Mouse (Mus musculus) myocyte (in vitro differentiated cells): Measurements from ENCODE around the gene Grb10. TPM values are rescaled to one million over a fixed set of nuclear protein-coding genes. Genes with fewer than 3 reads are reported as not detected.
A peak's percentile ranks its signal among the peaks of the same experiment; 100 is the strongest.

Experiments used
- H3K27me3 ChIP-seq: one replicate; pipeline ENCODE4 v1.6.1; 2011; ENCODE audit not compliant: control insufficient read depth, insufficient read depth, insufficient read length
- H3K36me3 ChIP-seq: one replicate; pipeline ENCODE4 v1.6.1; 2011; ENCODE audit not compliant: control insufficient read depth, insufficient read depth
- H3K4me2 ChIP-seq: one replicate; pipeline ENCODE4 v1.6.1; 2011; ENCODE audit warnings: low read depth, control low read depth
- H3K4me3 ChIP-seq: one replicate; pipeline ENCODE4 v1.5.1; 2011; ENCODE audit warnings: mild to moderate bottlenecking, control low read depth, moderate library complexity
- H3K79me2 ChIP-seq: one replicate; pipeline ENCODE4 v1.6.1; 2011; ENCODE audit not compliant: control insufficient read depth, insufficient read depth
- H3ac ChIP-seq: one replicate; pipeline ENCODE4 v1.6.1; 2011; ENCODE audit not compliant: control insufficient read depth, insufficient read length
- CEBPB ChIP-seq: IDR thresholded peaks from 2 replicates; pipeline ENCODE4 v1.6.1; 2011; ENCODE audit warnings: mild to moderate bottlenecking, moderate library complexity; ENCODE audit not compliant: poor library complexity, insufficient read depth, severe bottlenecking
- E2F4 ChIP-seq: IDR thresholded peaks from one replicate; pipeline ENCODE4 v1.6.1; 2011; ENCODE audit warnings: mild to moderate bottlenecking, control low read depth, moderate library complexity; ENCODE audit not compliant: insufficient read depth
- MAX ChIP-seq: IDR thresholded peaks from one replicate; pipeline ENCODE4 v1.6.1; 2011; ENCODE audit warnings: low read depth, mild to moderate bottlenecking, control low read depth
- MYOD1 ChIP-seq, 3 experiments: IDR thresholded peaks; one replicate each; pipeline ENCODE4 v1.6.1; 2011; ENCODE audit warnings: control low read depth in 2 of 3, low read depth in 2 of 3, mild to moderate bottlenecking in 2 of 3, moderate library complexity in 1 of 3; ENCODE audit not compliant: insufficient read length in 2 of 3, control insufficient read depth in 1 of 3
- MYOG ChIP-seq, 3 experiments: IDR thresholded peaks; one replicate each; pipeline ENCODE4 v1.6.1; 2011; ENCODE audit warnings: control low read depth in 2 of 3, low read depth in 2 of 3, mild to moderate bottlenecking in 2 of 3; ENCODE audit not compliant: insufficient read length in 2 of 3, control insufficient read depth in 1 of 3, insufficient read depth in 1 of 3
- POLR2A ChIP-seq: IDR thresholded peaks from one replicate; pipeline ENCODE4 v1.6.1; 2011; ENCODE audit warnings: low read depth, mild to moderate bottlenecking, control low read depth, moderate library complexity; ENCODE audit not compliant: insufficient read length
- POLR2AphosphoS2 ChIP-seq: IDR thresholded peaks from one replicate; pipeline ENCODE4 v1.6.1; 2011; ENCODE audit warnings: low read depth, control low read depth; ENCODE audit not compliant: insufficient read length
- REST ChIP-seq: IDR thresholded peaks from one replicate; pipeline ENCODE4 v1.6.1; 2011; ENCODE audit warnings: mild to moderate bottlenecking, control low read depth, moderate library complexity; ENCODE audit not compliant: insufficient read depth, insufficient read length
- SRF ChIP-seq: IDR thresholded peaks from one replicate; pipeline ENCODE4 v1.6.1; 2011; ENCODE audit warnings: low read depth; ENCODE audit not compliant: control insufficient read depth, insufficient read length
- TCF12 ChIP-seq: IDR thresholded peaks from one replicate; pipeline ENCODE4 v1.6.1; 2011; ENCODE audit warnings: mild to moderate bottlenecking, control low read depth; ENCODE audit not compliant: poor library complexity, insufficient read depth, severe bottlenecking
- TCF3 ChIP-seq: IDR thresholded peaks from one replicate; pipeline ENCODE4 v1.6.1; 2011; ENCODE audit warnings: low read depth, control low read depth; ENCODE audit not compliant: insufficient read length
- USF1 ChIP-seq: IDR thresholded peaks from one replicate; pipeline ENCODE4 v1.6.1; 2011; ENCODE audit warnings: low read depth, mild to moderate bottlenecking, control low read depth, moderate library complexity
- polyA plus RNA-seq: library from polyadenylated mRNA; unstranded; fragments of >200 nt; fragmentation: generic; extraction: Trizol; gene quantifications from one replicate; pipeline ENCODE4 v1.2.1, GENCODE M21; 2012; ENCODE audit warnings: missing spikeins

Grb10 gene
- polyA plus RNA-seq, 1 experiment = 0.59 TPM

DNA sequence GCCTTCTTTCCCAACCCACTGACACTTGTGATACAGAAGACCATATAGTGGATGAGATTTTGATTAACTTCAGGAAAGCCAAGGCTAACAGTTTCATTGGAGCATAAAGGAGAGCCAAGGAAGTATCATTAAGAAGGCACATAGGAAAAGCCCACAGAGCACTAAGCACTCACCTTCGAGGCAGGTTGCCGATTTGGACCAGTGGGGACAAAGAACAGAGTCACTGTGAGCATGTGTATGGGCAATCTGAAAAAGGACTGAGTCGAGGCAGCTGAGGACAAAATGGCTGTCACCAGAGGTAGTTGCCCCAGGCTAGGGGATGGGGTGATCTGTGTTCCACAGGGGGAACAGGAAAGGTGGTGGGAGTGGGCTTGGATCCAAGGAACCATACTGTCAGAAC lies 140.0 kb downstream of the Grb10 start:
- H3K4me2 ChIP-seq = no peak overlapping the region
- TF ChIP-seq POLR2AphosphoS2 = no peak
- TF ChIP-seq MYOD1 (IDR thresholded peaks at IDR 0.05; ENCODE audit: control insufficient read depth in 1 of 3, insufficient read length in 2 of 3, low read depth in 2 of 3) = no peak
- TF ChIP-seq TCF3 = no peak
- no peak for TF ChIP-seq SRF
- no peak for TF ChIP-seq MYOG (IDR thresholded peaks at IDR 0.05; ENCODE audit: control insufficient read depth in 1 of 3, insufficient read depth in 1 of 3, insufficient read length in 2 of 3, low read depth in 2 of 3)
- TF ChIP-seq E2F4 = no peak
- no peak for TF ChIP-seq TCF12
- TF ChIP-seq POLR2A = no peak
- H3K79me2 ChIP-seq = no peaks in the 10 kb centered on the region
- H3K36me3 ChIP-seq = no peaks in the 10 kb centered on the region
- no peak overlapping the region for H3K4me3 ChIP-seq
- no peaks in the 10 kb centered on the region for H3K27me3 ChIP-seq
- H3ac ChIP-seq = no peak overlapping the region

GRCm38 (mm10) chr11:11897645-11898357 lies 140.7 kb downstream of the Grb10 start, which contains the start of gene Ddc:
Gene Ddc (minus strand): TSS chr11:11898144.
- Histone ChIP-seq H3K79me2 (no peaks in the 10 kb centered on the region), H3K4me3 (no peak within 1 kb of the TSS), H3ac (no peak within 1 kb of the TSS), H3K4me2 (no peak within 1 kb of the TSS), H3K27me3 (no peaks in the 10 kb centered on the region), H3K36me3 (no peaks in the 10 kb centered on the region)
- TF ChIP-seq E2F4 = no peak
- TF ChIP-seq POLR2AphosphoS2 = no peak
- no peak for TF ChIP-seq SRF
- no peak for TF ChIP-seq POLR2A
- TF ChIP-seq MYOG (IDR thresholded peaks at IDR 0.05; ENCODE audit: control insufficient read depth in 1 of 3, insufficient read depth in 1 of 3, insufficient read length in 2 of 3, low read depth in 2 of 3) = no peak
- no peak for TF ChIP-seq CEBPB
- TF ChIP-seq MAX = no peak
- TF ChIP-seq MYOD1 (IDR thresholded peaks at IDR 0.05; ENCODE audit: control insufficient read depth in 1 of 3, insufficient read length in 2 of 3, low read depth in 2 of 3) = no peak
- no peak for TF ChIP-seq TCF12
- no peak for TF ChIP-seq TCF3
- no peak for TF ChIP-seq REST

GRCm38 (mm10) chr11:11895479-11895878 lies 143.0 kb downstream of the Grb10 start:
- no peak for TF ChIP-seq MYOG (IDR thresholded peaks at IDR 0.05; ENCODE audit: control insufficient read depth in 1 of 3, insufficient read depth in 1 of 3, insufficient read length in 2 of 3, low read depth in 2 of 3)
- TF ChIP-seq MYOD1 (IDR thresholded peaks at IDR 0.05; ENCODE audit: control insufficient read depth in 1 of 3, insufficient read length in 2 of 3, low read depth in 2 of 3) = no peak
- TF ChIP-seq TCF3 = no peak
- TF ChIP-seq CEBPB = no peak
- no peak for TF ChIP-seq MAX
- Histone ChIP-seq H3K79me2 (no peaks in the 10 kb centered on the region), H3K36me3 (no peaks in the 10 kb centered on the region), H3K4me3 (no peak overlapping the region), H3K4me2 (no peak overlapping the region), H3K27me3 (no peaks in the 10 kb centered on the region), H3ac (no peak overlapping the region)

GRCm38 (mm10) chr11:11893769-11894168 lies 144.7 kb downstream of the Grb10 start:
- H3K36me3 ChIP-seq = no peaks in the 10 kb centered on the region
- H3K27me3 ChIP-seq = no peaks in the 10 kb centered on the region
- H3ac ChIP-seq = no peak overlapping the region
- H3K79me2 ChIP-seq = no peaks in the 10 kb centered on the region
- peak overlapping the region; percentile 32 for H3K4me2 ChIP-seq
- TF ChIP-seq MYOD1 (IDR thresholded peaks at IDR 0.05; ENCODE audit: control insufficient read depth in 1 of 3, insufficient read length in 2 of 3, low read depth in 2 of 3) (no peak), TCF12 (no peak), TCF3 (no peak), POLR2AphosphoS2 (no peak), SRF (no peak), CEBPB (no peak), E2F4 (no peak), MAX (no peak), POLR2A (no peak), REST (no peak), MYOG (IDR thresholded peaks at IDR 0.05; ENCODE audit: control insufficient read depth in 1 of 3, insufficient read depth in 1 of 3, insufficient read length in 2 of 3, low read depth in 2 of 3) (no peak), USF1 (no peak)
- no peak overlapping the region for H3K4me3 ChIP-seq

GRCm38 (mm10) chr11:11892993-11893602 lies 145.4 kb downstream of the Grb10 start:
- peak overlapping the region; percentile 43 for H3K4me2 ChIP-seq
- TF ChIP-seq TCF12 (peak; percentile 88), POLR2A (no peak), USF1 (no peak), TCF3 (peak; percentile 19), CEBPB (no peak), POLR2AphosphoS2 (no peak), MAX (no peak), MYOG (IDR thresholded peaks at IDR 0.05; ENCODE audit: control insufficient read depth in 1 of 3, insufficient read depth in 1 of 3, insufficient read length in 2 of 3, low read depth in 2 of 3) (peak in 2 of 3 experiments; percentile 68 to 88), REST (no peak), SRF (no peak), E2F4 (no peak), MYOD1 (IDR thresholded peaks at IDR 0.05; ENCODE audit: control insufficient read depth in 1 of 3, insufficient read length in 2 of 3, low read depth in 2 of 3) (peak; percentile 9 to 76 (median 49))
- no peak overlapping the region for H3K4me3 ChIP-seq
- H3K79me2 ChIP-seq = no peaks in the 10 kb centered on the region
- H3ac ChIP-seq = no peak overlapping the region
- no peaks in the 10 kb centered on the region for H3K27me3 ChIP-seq
- H3K36me3 ChIP-seq = no peaks in the 10 kb centered on the region
